Mouse (Mus musculus): ENCODE results near the gene Rragc. TPM values are rescaled to one million over a fixed set of nuclear protein-coding genes. Genes with fewer than 3 reads are reported as not detected.

The Rragc gene
- polyA plus RNA-seq, 1 experiment = 63.8 TPM

DNA sequence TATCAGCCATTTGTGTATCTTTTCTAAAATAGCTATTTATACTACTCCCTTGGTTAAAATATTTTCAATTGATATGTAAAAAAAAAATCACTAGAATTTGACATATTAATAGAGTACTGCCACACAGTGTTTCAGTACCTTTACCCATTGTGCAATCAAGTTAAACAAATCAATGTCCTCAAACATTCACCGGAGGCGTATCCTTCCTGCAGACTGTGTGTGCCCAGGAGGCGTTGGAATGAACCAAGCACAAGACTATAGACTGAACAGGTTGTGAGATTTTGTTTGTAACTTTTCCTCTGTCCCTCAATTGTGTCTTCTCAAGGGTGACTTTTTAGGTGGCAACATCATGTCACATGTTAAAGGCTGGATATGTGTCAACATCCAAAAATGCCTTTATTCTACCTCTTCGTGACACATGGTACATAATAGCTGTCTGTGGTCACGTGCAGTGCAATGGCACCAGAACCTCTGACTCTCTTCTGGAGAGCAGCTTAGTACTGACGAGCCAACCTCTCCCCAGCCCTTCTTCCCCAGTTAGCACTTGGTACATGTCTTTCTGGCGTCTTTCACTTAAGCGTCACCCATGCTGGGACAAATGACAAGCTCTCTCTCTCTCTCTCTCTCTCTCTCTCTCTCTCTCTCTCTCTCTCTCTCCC is 51.5 kb downstream of the Rragc start:
- TF ChIP-seq POLR2A (IDR thresholded peaks at IDR 0.05; ENCODE audit: low read depth, low read length) = no peak
- no peak for TF ChIP-seq CTCF (conservative IDR thresholded peaks at IDR 0.05; ENCODE audit: insufficient read depth, insufficient read length, low read depth, low read length)
- H3K4me3 ChIP-seq (ENCODE audit: insufficient read depth, low read depth, low read length) = no peak overlapping the region
- H3K27ac ChIP-seq (ENCODE audit: insufficient read depth, low read depth, low read length) = no peak overlapping the region
- 84% methylated on average over 8 of the region's 8 CpGs for WGBS
- H3K27me3 ChIP-seq (replicated peaks; ENCODE audit: control insufficient read depth, insufficient read depth, low read length) = no peaks in the 10 kb centered on the region
- no peaks in the 10 kb centered on the region for H3K4me1 ChIP-seq (ENCODE audit: control insufficient read depth, insufficient read depth, low read length)
- DNase-seq = no peak
- H3K36me3 ChIP-seq (ENCODE audit: control insufficient read depth, insufficient read depth, low read length) = no peaks in the 10 kb centered on the region

DNA sequence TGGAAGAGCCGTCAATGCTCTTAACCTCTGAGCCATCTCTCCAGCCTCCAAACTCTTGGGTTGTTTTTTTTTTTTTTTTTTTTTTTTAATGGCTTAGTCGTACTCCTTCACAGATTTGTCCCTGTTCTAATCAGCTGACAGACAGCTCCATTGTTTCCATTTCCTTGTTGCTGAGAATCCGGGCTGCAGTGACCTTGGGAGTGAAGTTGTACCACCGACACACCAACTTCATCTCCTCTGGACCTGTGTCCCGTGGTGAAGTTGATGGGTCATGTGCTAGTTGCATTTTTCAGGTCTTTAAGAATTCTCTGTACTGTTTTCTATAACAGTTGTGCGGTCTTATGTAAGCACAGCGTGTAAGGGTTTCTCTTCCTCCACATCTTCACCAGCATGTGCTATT is 52.2 kb downstream of the Rragc start:
- H3K4me3 ChIP-seq (ENCODE audit: insufficient read depth, low read depth, low read length) = no peak overlapping the region
- no peaks in the 10 kb centered on the region for H3K4me1 ChIP-seq (ENCODE audit: control insufficient read depth, insufficient read depth, low read length)
- WGBS = 67% methylated on average over 7 of the region's 7 CpGs
- H3K36me3 ChIP-seq (ENCODE audit: control insufficient read depth, insufficient read depth, low read length) = no peaks in the 10 kb centered on the region
- TF ChIP-seq CTCF (conservative IDR thresholded peaks at IDR 0.05; ENCODE audit: insufficient read depth, insufficient read length, low read depth, low read length) = no peak
- TF ChIP-seq POLR2A (IDR thresholded peaks at IDR 0.05; ENCODE audit: low read depth, low read length) = no peak
- no peaks in the 10 kb centered on the region for H3K27me3 ChIP-seq (replicated peaks; ENCODE audit: control insufficient read depth, insufficient read depth, low read length)
- H3K27ac ChIP-seq (ENCODE audit: insufficient read depth, low read depth, low read length) = no peak overlapping the region
- no peak for DNase-seq

DNA sequence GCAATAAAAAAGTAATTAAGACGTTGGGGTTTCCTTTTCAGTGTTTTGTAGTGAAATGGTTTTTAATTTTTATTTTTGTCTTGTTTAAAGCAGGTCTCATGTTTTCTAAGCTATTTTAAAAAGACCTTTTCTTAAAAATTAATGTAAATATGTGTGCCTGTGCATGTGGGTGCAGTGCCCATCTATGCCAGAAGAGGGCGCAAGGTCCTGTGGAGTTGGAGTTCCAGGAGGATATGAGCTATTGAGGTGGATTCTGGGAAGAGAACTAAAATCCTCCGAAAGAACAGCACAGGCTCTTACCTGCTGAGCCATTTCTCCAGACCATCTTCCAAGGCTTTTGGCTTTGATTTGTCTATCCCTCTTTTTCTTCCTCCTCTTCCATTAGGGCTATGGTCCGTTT is 53.8 kb downstream of the Rragc start:
- Histone ChIP-seq H3K4me3 (ENCODE audit: insufficient read depth, low read depth, low read length) (no peak overlapping the region), H3K27me3 (replicated peaks; ENCODE audit: control insufficient read depth, insufficient read depth, low read length) (no peaks in the 10 kb centered on the region), H3K36me3 (ENCODE audit: control insufficient read depth, insufficient read depth, low read length) (no peaks in the 10 kb centered on the region), H3K4me1 (ENCODE audit: control insufficient read depth, insufficient read depth, low read length) (no peaks in the 10 kb centered on the region), H3K27ac (ENCODE audit: insufficient read depth, low read depth, low read length) (no peak overlapping the region)
- WGBS = 80% methylated on average over 4 of the region's 4 CpGs
- peak; percentile 51 for TF ChIP-seq CTCF (conservative IDR thresholded peaks at IDR 0.05; ENCODE audit: insufficient read depth, insufficient read length, low read depth, low read length)
- no peak for TF ChIP-seq POLR2A (IDR thresholded peaks at IDR 0.05; ENCODE audit: low read depth, low read length)
- no peak for DNase-seq

DNA sequence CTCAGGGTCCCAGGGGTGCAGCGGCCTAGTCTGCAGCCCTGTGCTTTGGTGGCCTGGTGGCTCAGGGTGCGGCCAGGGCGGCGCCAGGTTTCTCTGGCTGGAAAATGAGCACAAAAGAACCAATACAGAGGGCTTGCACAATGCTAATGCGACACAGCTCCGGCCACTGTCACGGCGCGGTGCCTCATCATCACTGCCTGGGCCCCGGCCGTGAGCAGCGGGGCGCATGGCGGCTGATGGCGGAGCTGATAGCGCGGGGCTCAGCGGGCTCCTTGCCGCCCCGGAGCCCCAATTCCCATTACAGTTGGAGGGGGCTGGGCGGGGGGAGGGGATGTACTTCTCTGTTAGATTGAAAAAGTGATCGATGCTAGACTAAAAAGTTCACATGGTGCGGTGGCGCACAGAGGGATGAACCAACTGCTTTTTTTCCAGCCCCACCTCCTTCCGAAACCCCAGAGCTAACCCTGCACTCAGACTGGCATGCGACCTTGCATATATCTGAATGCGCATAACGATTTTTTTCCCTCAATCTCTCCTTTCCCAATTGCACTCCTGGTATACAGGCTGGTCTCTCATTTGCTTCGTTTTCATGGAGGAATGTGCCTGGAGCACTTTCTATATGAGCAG is 55.3 kb downstream of the Rragc start:
- 13% methylated on average over 29 of the region's 29 CpGs for WGBS
- no peak for DNase-seq
- no peak overlapping the region for H3K27ac ChIP-seq (ENCODE audit: insufficient read depth, low read depth, low read length)
- H3K36me3 ChIP-seq (ENCODE audit: control insufficient read depth, insufficient read depth, low read length) = no peaks in the 10 kb centered on the region
- H3K27me3 ChIP-seq (replicated peaks; ENCODE audit: control insufficient read depth, insufficient read depth, low read length) = no peaks in the 10 kb centered on the region
- no peaks in the 10 kb centered on the region for H3K4me1 ChIP-seq (ENCODE audit: control insufficient read depth, insufficient read depth, low read length)
- TF ChIP-seq POLR2A (IDR thresholded peaks at IDR 0.05; ENCODE audit: low read depth, low read length) (no peak), CTCF (conservative IDR thresholded peaks at IDR 0.05; ENCODE audit: insufficient read depth, insufficient read length, low read depth, low read length) (no peak)
- no peak overlapping the region for H3K4me3 ChIP-seq (ENCODE audit: insufficient read depth, low read depth, low read length)

DNA sequence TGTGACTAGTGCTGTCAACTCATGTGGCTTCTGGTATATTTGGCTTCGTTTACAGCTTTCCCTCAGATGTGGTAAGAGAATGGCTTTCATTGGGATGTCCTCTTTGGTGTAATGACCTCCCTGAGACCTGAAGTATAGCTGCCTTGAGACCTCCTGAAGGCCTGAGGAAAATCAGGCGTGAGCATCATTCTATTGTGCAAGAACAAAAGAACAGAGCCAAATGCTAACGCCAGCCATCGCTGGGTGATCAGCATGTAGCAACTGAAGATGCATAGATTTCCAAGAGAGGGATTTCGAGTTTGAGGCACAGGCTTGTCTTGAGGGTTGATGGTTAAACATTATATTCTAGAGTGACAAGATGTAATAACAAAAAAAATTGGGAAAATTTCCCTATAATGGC is 64.9 kb downstream of the Rragc start:
- TF ChIP-seq CTCF (conservative IDR thresholded peaks at IDR 0.05; ENCODE audit: insufficient read depth, insufficient read length, low read depth, low read length) (no peak), POLR2A (IDR thresholded peaks at IDR 0.05; ENCODE audit: low read depth, low read length) (no peak)
- Histone ChIP-seq H3K4me3 (ENCODE audit: insufficient read depth, low read depth, low read length) (no peak overlapping the region), H3K4me1 (ENCODE audit: control insufficient read depth, insufficient read depth, low read length) (no peaks in the 10 kb centered on the region), H3K27ac (ENCODE audit: insufficient read depth, low read depth, low read length) (no peak overlapping the region), H3K36me3 (ENCODE audit: control insufficient read depth, insufficient read depth, low read length) (no peaks in the 10 kb centered on the region), H3K27me3 (replicated peaks; ENCODE audit: control insufficient read depth, insufficient read depth, low read length) (no peaks in the 10 kb centered on the region)
- 76% methylated on average over 5 of the region's 5 CpGs for WGBS
- no peak for DNase-seq

Other genes with a start within 250 kb of the Rragc start
- gene Macf1, start 233.1 kb upstream of the Rragc start, polyA plus RNA-seq (2012; rRNA removed) = 58.4 and 62.9 TPM in 2 replicates
- gene Ndufs5, start 199.2 kb upstream of the Rragc start, polyA plus RNA-seq (2012; rRNA removed) = 99.5 and 147 TPM in 2 replicates
- gene Akirin1, start 167.1 kb upstream of the Rragc start, polyA plus RNA-seq (2012; rRNA removed) = 15.8 and 16.5 TPM in 2 replicates
- 1.5 TPM in 2 replicates for gene Rhbdl2, start 129.6 kb upstream of the Rragc start, polyA plus RNA-seq (2012; rRNA removed)
- gene 4933427I04Rik, start 57.8 kb upstream of the Rragc start, polyA plus RNA-seq (2012; rRNA removed) = 0.04 TPM in 1 of 2 replicates, not detected in the other
- gene Mycbp, start 12.6 kb upstream of the Rragc start, polyA plus RNA-seq (2012; rRNA removed) = 19.5 and 30.1 TPM in 2 replicates
- gene 4930535I16Rik, start 576 bp downstream of the Rragc start, polyA plus RNA-seq (2012; rRNA removed) = not detected in 2 replicates

All from kidney, adult 2 months (tissue).